Mouse (Mus musculus) liver, embryonic 14.5 days (tissue): ENCODE measurements at regions not wholly inside any gene's neighbourhood (a gene's known extent, or its start where the extent isn't known, plus 50 kb on each side); places are given as distances from the start of the nearest gene placed in this dataset.

ENCODE experiments used
- ATAC-seq: fragments of 200-750 bp; cut with Nextera tagmentation; 2 replicates; pipeline ENCODE4 v1.8.0; 2017; ENCODE audit warnings: moderate number of reproducible peaks, mild to moderate bottlenecking, moderate library complexity; ENCODE audit not compliant: insufficient read depth
- DNase-seq, 3 experiments: peaks; one replicate each; pipeline ENCODE4 v3.0.0-alpha.2; 2012 to 2013; ENCODE audit warnings: low read depth in 3 of 3, low spot score in 3 of 3
- H3K27ac ChIP-seq: fragments of 300-500 bp; sonication (generic); 2 replicates; pipeline ENCODE4 v1.5.1; 2014; ENCODE audit warnings: moderate library complexity, mild to moderate bottlenecking, control low read depth, inconsistent platforms
- H3K27me3 ChIP-seq: fragments of 300-500 bp; sonication (generic); 2 replicates; pipeline ENCODE4 v1.6.1; 2014; ENCODE audit warnings: mild to moderate bottlenecking, low read length, moderate library complexity; ENCODE audit not compliant: control insufficient read depth, insufficient read depth
- H3K36me3 ChIP-seq: fragments of 300-500 bp; sonication (generic); replicated peaks from 2 replicates; pipeline ENCODE4 v1.6.1; 2014; ENCODE audit warnings: low read depth; ENCODE audit not compliant: control insufficient read depth, insufficient read depth
- H3K4me1 ChIP-seq, 2 experiments: fragments of 200-500 bp in 1 of 2; fragments of 300-500 bp in 1 of 2; sonication (generic) in 1 of 2; replicated peaks; 2 replicates each; pipeline ENCODE4 v1.6.1; 2012 to 2014; ENCODE audit warnings: antibody characterized with exemption in 1 of 2, inconsistent platforms in 1 of 2, low read length in 1 of 2; ENCODE audit not compliant: control insufficient read depth in 2 of 2, insufficient read depth in 2 of 2
- H3K4me2 ChIP-seq: fragments of 300-500 bp; sonication (generic); 2 replicates; pipeline ENCODE4 v1.6.1; 2014; ENCODE audit warnings: low read depth, mild to moderate bottlenecking, control low read depth, moderate library complexity
- H3K4me3 ChIP-seq, 2 experiments: fragments of 200-500 bp in 1 of 2; fragments of 300-500 bp in 1 of 2; sonication (generic) in 1 of 2; 2 replicates each; pipeline ENCODE4 v1.5.1; 2012 to 2014; ENCODE audit warnings: low read depth in 2 of 2, low read length in 2 of 2, mild to moderate bottlenecking in 2 of 2, control low read depth in 1 of 2, inconsistent platforms in 1 of 2, moderate library complexity in 1 of 2; ENCODE audit not compliant: insufficient read depth in 1 of 2
- H3K9ac ChIP-seq: fragments of 300-500 bp; sonication (generic); replicated peaks from 2 replicates; pipeline ENCODE4 v1.6.1; 2014; ENCODE audit warnings: mild to moderate bottlenecking, control low read depth, moderate library complexity
- H3K9me3 ChIP-seq: fragments of 300-500 bp; sonication (generic); 2 replicates; pipeline ENCODE4 v1.6.1; 2016; ENCODE audit warnings: low read length, mixed read lengths; ENCODE audit not compliant: control insufficient read depth
- CTCF ChIP-seq: IDR thresholded peaks from 2 replicates; pipeline ENCODE4 v1.5.1; 2016; ENCODE audit warnings: antibody characterized with exemption, low read depth, control low read depth
- EP300 ChIP-seq: IDR thresholded peaks from 2 replicates; pipeline ENCODE4 v1.6.1; 2016; ENCODE audit warnings: antibody characterized with exemption, low read depth
- WGBS: fragments of 180-500 bp; shearing (Covaris S2); extraction: QIAGEN DNeasy Blood & Tissue Kit; methylation state at CpG from one replicate; pipeline ENCODE4 v1.1.7; 2014; ENCODE audit not compliant: insufficient replicate concordance; 5-methylcytosine and 5-hydroxymethylcytosine counted together

GRCm38 (mm10) chr10:112990720-112991119, 61.9 kb upstream of the Atxn7l3b start:
- Histone ChIP-seq H3K4me3 (no peak overlapping the region), H3K36me3 (no peaks in the 10 kb centered on the region), H3K9me3 (no peaks in the 10 kb centered on the region), H3K4me1 (no peaks in the 10 kb centered on the region), H3K27ac (no peak overlapping the region), H3K4me2 (no peak overlapping the region), H3K27me3 (no peaks in the 10 kb centered on the region), H3K9ac (no peak overlapping the region)
- no peak for ATAC-seq
- WGBS, result 22% methylated on average over 4 of the region's 4 CpGs
- no peak for DNase-seq
- no peak for TF ChIP-seq EP300
- TF ChIP-seq CTCF, result no peak

GRCm38 (mm10) chr10:112982697-112983096, 53.9 kb upstream of the Atxn7l3b start:
- H3K4me3 ChIP-seq, result no peak overlapping the region
- no peaks in the 10 kb centered on the region for H3K9me3 ChIP-seq
- ATAC-seq (no peak), DNase-seq (no peak)
- no peak overlapping the region for H3K27ac ChIP-seq
- H3K9ac ChIP-seq, result no peak overlapping the region
- 41% methylated on average over 1 of the region's 1 CpGs for WGBS
- no peak overlapping the region for H3K4me2 ChIP-seq
- no peaks in the 10 kb centered on the region for H3K27me3 ChIP-seq
- H3K4me1 ChIP-seq, result no peaks in the 10 kb centered on the region; a peak in 1 of 4 replicates
- no peaks in the 10 kb centered on the region for H3K36me3 ChIP-seq
- TF ChIP-seq EP300 (no peak), CTCF (no peak)
